Mouse (Mus musculus) liver, adult 2 months (tissue): Measurements from ENCODE around the gene Tmem107.

Experiments
- CTCF ChIP-seq: fragments of 200-500 bp; IDR thresholded peaks from 2 replicates; pipeline ENCODE4 v1.5.1; 2011; ENCODE audit warnings: low read depth, low read length, control low read depth
- POLR2A ChIP-seq: fragments of 200-500 bp; IDR thresholded peaks from 2 replicates; pipeline ENCODE4 v1.6.1; 2011; ENCODE audit warnings: low read length, control low read depth; ENCODE audit not compliant: insufficient read depth; ENCODE audit errors: extremely low read depth

DNA sequence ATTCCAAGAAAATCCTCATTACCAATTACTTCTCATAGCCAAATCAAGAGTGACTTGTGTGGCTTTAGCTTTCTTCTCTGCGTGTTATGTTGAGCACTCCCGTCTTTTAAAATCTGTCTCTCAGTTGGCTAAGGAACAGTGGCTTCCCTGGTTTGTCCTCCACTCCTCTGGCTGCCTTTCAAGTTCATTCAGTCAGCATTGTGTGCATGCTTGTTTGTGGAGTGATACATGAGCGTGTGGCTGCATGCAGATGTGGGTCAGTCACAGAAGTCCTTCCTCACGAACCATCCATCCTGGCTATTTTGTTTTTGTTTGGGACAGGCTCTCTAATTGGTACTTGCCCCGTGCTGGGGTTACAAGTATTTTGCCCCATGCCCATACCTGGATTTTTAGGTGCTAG, 6.0 kb downstream of the Tmem107 start:
- no peak for TF ChIP-seq CTCF
- TF ChIP-seq POLR2A: no peak
